Mouse (Mus musculus): ENCODE measurements around the gene Ano2.

- no peak for TF ChIP-seq EP300 (IDR thresholded peaks at IDR 0.05; ENCODE audit: low read depth)
- TF ChIP-seq CTCF (IDR thresholded peaks at IDR 0.05; ENCODE audit: low read depth): no peak
Measured at GRCm38 (mm10) chr6:125973551-125973950, 283.3 kb downstream of the Ano2 start.

Measured in liver, embryonic 14.5 days (tissue).